14 mouse cellular contexts compared by ENCODE assay signal in genomic region chr3:101897377-101897974, GRCm38 (mm10). TPM values are rescaled to one million over a fixed set of nuclear protein-coding genes. Genes with fewer than 3 reads are reported as not detected.
A peak's percentile ranks its signal among the peaks of the same experiment; 100 is the strongest.
DNase-seq lines count a peak whose midpoint lies in the region; ATAC-seq and TF ChIP-seq lines count a peak whose summit lies in the region.
"Had no signal": no experiment of that assay in that cellular context is flagged by ENCODE, and none has a peak within 500 bp of the region (broad histone marks: within the 10 kb centered on the region; RNA-seq: fewer than 3 reads in every experiment).

No protein-coding gene starts in this region.

- no peak overlapping the region for H3K9ac ChIP-seq in forebrain, embryonic 16.5 days (replicated peaks; ENCODE audit: low read depth, low read length)
- no peak overlapping the region for H3K9ac ChIP-seq in midbrain, embryonic 12.5 days (replicated peaks)
- H3K9ac ChIP-seq in midbrain, embryonic 15.5 days = no peak overlapping the region
- H3K9ac ChIP-seq: intestine, embryonic 15.5 days; limb, embryonic 15.5 days had no signal

- H3K36me3 ChIP-seq in forebrain, embryonic 16.5 days (ENCODE audit: control insufficient read depth, insufficient read depth) = no peaks in the 10 kb centered on the region
- H3K36me3 ChIP-seq in forebrain, embryonic 10.5 days (replicated peaks) = no peaks in the 10 kb centered on the region
- no peaks in the 10 kb centered on the region for H3K36me3 ChIP-seq in midbrain, embryonic 12.5 days
- no peaks in the 10 kb centered on the region for H3K36me3 ChIP-seq in midbrain, embryonic 10.5 days
- no peaks in the 10 kb centered on the region for H3K36me3 ChIP-seq in midbrain, embryonic 15.5 days (replicated peaks)
- H3K36me3 ChIP-seq in heart, embryonic 10.5 days = peaks cover 5% of the 10 kb centered on the region; the same call in 1 of the 2 replicates
- H3K36me3 ChIP-seq: G1E; intestine, embryonic 15.5 days; limb, embryonic 15.5 days had no signal

- H3K27ac ChIP-seq in forebrain, embryonic 16.5 days (ENCODE audit: low read length) = 0 out of 2 replicates have a peak overlapping the region, but pooled peaks have one; percentile 26
- H3K27ac ChIP-seq in forebrain, embryonic 10.5 days = no peak overlapping the region
- peak overlapping the region; percentile 58; the same call in 1 of the 2 replicates for H3K27ac ChIP-seq in midbrain, embryonic 12.5 days (replicated peaks)
- no peak overlapping the region for H3K27ac ChIP-seq in midbrain, embryonic 10.5 days (replicated peaks)
- H3K27ac ChIP-seq in midbrain, embryonic 15.5 days = no peak overlapping the region
- H3K27ac ChIP-seq in heart, embryonic 10.5 days = no peak overlapping the region
- H3K27ac ChIP-seq: intestine, embryonic 15.5 days; left cerebral cortex, adult 2 months; limb, embryonic 15.5 days; macrophage had no signal

- TF ChIP-seq POLR2A in brain, embryonic 14.5 days (IDR thresholded peaks at IDR 0.05; ENCODE audit: borderline replicate concordance, extremely low read depth, insufficient read depth, insufficient read length, poor library complexity, severe bottlenecking) = no peak

- no peak overlapping the region for H3K4me3 ChIP-seq in forebrain, embryonic 16.5 days (replicated peaks; ENCODE audit: low read length)
- H3K4me3 ChIP-seq in forebrain, embryonic 10.5 days = no peak overlapping the region
- no peak overlapping the region for H3K4me3 ChIP-seq in midbrain, embryonic 12.5 days
- H3K4me3 ChIP-seq in midbrain, embryonic 10.5 days = no peak overlapping the region
- no peak overlapping the region for H3K4me3 ChIP-seq in midbrain, embryonic 15.5 days
- no peak overlapping the region for H3K4me3 ChIP-seq in heart, embryonic 10.5 days
- H3K4me3 ChIP-seq: intestine, embryonic 15.5 days; left cerebral cortex, adult 2 months; limb, embryonic 15.5 days had no signal

- ATAC-seq in forebrain, embryonic 16.5 days = no peak
- ATAC-seq in midbrain, embryonic 12.5 days (ENCODE audit: low FRiP score, low read depth) = no peak
- peak; percentile 64; the same call in 1 of the 2 replicates for ATAC-seq in midbrain, embryonic 15.5 days (replicated peaks)
- ATAC-seq: Patski had no signal

- no peaks in the 10 kb centered on the region; the same call in 1 of the 2 replicates for H3K4me1 ChIP-seq in forebrain, embryonic 16.5 days (replicated peaks; ENCODE audit: control insufficient read depth, insufficient read depth, low read length)
- peaks cover 3% of the 10 kb centered on the region; the same call in 1 of the 2 replicates for H3K4me1 ChIP-seq in forebrain, embryonic 10.5 days
- peaks cover 4% of the 10 kb centered on the region; the same call in 1 of the 2 replicates for H3K4me1 ChIP-seq in midbrain, embryonic 12.5 days
- H3K4me1 ChIP-seq in midbrain, embryonic 10.5 days = 0 out of 2 replicates have a peak, but pooled peaks cover 2% of the 10 kb centered on the region
- H3K4me1 ChIP-seq in midbrain, embryonic 15.5 days = 0 out of 2 replicates have a peak, but pooled peaks cover 10% of the 10 kb centered on the region
- peaks cover 10% of the 10 kb centered on the region for H3K4me1 ChIP-seq in heart, embryonic 10.5 days
- H3K4me1 ChIP-seq: intestine, embryonic 15.5 days had no signal

- no peaks in the 10 kb centered on the region for H3K27me3 ChIP-seq in forebrain, embryonic 16.5 days (replicated peaks; ENCODE audit: control insufficient read depth, insufficient read depth, low read length)
- peaks cover 4% of the 10 kb centered on the region; the same call in 1 of the 2 replicates for H3K27me3 ChIP-seq in forebrain, embryonic 10.5 days (ENCODE audit: poor library complexity, severe bottlenecking)
- no peaks in the 10 kb centered on the region for H3K27me3 ChIP-seq in midbrain, embryonic 12.5 days
- no peaks in the 10 kb centered on the region for H3K27me3 ChIP-seq in midbrain, embryonic 10.5 days (ENCODE audit: low read depth, poor library complexity, severe bottlenecking)
- H3K27me3 ChIP-seq in midbrain, embryonic 15.5 days (replicated peaks) = no peaks in the 10 kb centered on the region
- H3K27me3 ChIP-seq in heart, embryonic 10.5 days (ENCODE audit: insufficient read depth, poor library complexity, severe bottlenecking) = no peaks in the 10 kb centered on the region
- H3K27me3 ChIP-seq: CH12.LX; intestine, embryonic 15.5 days; limb, embryonic 15.5 days; Patski had no signal

- H3K9me3 ChIP-seq in forebrain, embryonic 16.5 days (ENCODE audit: control insufficient read depth, low read length) = no peaks in the 10 kb centered on the region
- no peaks in the 10 kb centered on the region for H3K9me3 ChIP-seq in forebrain, embryonic 10.5 days
- no peaks in the 10 kb centered on the region for H3K9me3 ChIP-seq in midbrain, embryonic 12.5 days
- H3K9me3 ChIP-seq in midbrain, embryonic 10.5 days (replicated peaks) = no peaks in the 10 kb centered on the region
- no peaks in the 10 kb centered on the region for H3K9me3 ChIP-seq in midbrain, embryonic 15.5 days
- no peaks in the 10 kb centered on the region for H3K9me3 ChIP-seq in heart, embryonic 10.5 days
- H3K9me3 ChIP-seq: G1E; intestine, embryonic 15.5 days; limb, embryonic 15.5 days had no signal

- 76% methylated on average over 15 of the region's 15 CpGs for WGBS in forebrain, embryonic 16.5 days
- WGBS in forebrain, embryonic 10.5 days = 93% methylated on average over 15 of the region's 15 CpGs
- 89% methylated on average over 15 of the region's 15 CpGs for WGBS in midbrain, embryonic 12.5 days
- 94% methylated on average over 15 of the region's 15 CpGs for WGBS in midbrain, embryonic 10.5 days
- 80% methylated on average over 15 of the region's 15 CpGs for WGBS in midbrain, embryonic 15.5 days
- WGBS in heart, embryonic 10.5 days = 88% methylated on average over 15 of the region's 15 CpGs

- no peak overlapping the region for H3K4me2 ChIP-seq in forebrain, embryonic 16.5 days (ENCODE audit: low read length)
- H3K4me2 ChIP-seq in midbrain, embryonic 12.5 days (replicated peaks) = no peak overlapping the region
- no peak overlapping the region for H3K4me2 ChIP-seq in midbrain, embryonic 15.5 days
- H3K4me2 ChIP-seq: intestine, embryonic 15.5 days; limb, embryonic 15.5 days had no signal

- DNase-seq in forebrain, embryonic 10.5 days (ENCODE audit: extremely low spot score, low spot score) = no peak
- no peak for DNase-seq in midbrain, embryonic 10.5 days (ENCODE audit: low spot score)
- peak; percentile 32 for DNase-seq in brain, embryonic 14.5 days (ENCODE audit: low read depth)
- no peak for DNase-seq in heart, embryonic 10.5 days (ENCODE audit: low spot score)

- TF ChIP-seq CTCF in brain, embryonic 14.5 days (IDR thresholded peaks at IDR 0.05; ENCODE audit: borderline replicate concordance, extremely low read depth, insufficient read depth, insufficient read length) = no peak

RNA-seq across cellular contexts. Expression of gene Slc22a15, which starts 26.8 kb away (rescaled TPM):
- 3.9 and 4.6 TPM in 2 replicates for polyA plus RNA-seq in forebrain, embryonic 16.5 days (2015; fragmentation: Nextera tagmentation; extraction: Ambion mirVana)
- polyA plus RNA-seq in forebrain, embryonic 10.5 days (2016; fragmentation: Nextera tagmentation; extraction: Ambion mirVana) = 2.6 and 3.7 TPM in 2 replicates
- polyA plus RNA-seq in midbrain, embryonic 12.5 days (2016; fragmentation: Nextera tagmentation; extraction: Ambion mirVana) = 8.2 and 9.0 TPM in 2 replicates
- polyA plus RNA-seq in midbrain, embryonic 10.5 days (2016; fragmentation: Nextera tagmentation; extraction: Ambion mirVana) = 3.7 and 5.0 TPM in 2 replicates
- 11.5 and 15.9 TPM in 2 replicates for polyA plus RNA-seq in brain, embryonic 14.5 days (2012; rRNA removed)
- polyA plus RNA-seq in midbrain, embryonic 15.5 days (2015; fragmentation: Nextera tagmentation; extraction: Ambion mirVana) = 7.5 and 7.6 TPM in 2 replicates
- polyA plus RNA-seq in heart, embryonic 10.5 days (2016; fragmentation: Nextera tagmentation; extraction: Ambion mirVana) = 4.1 and 6.3 TPM in 2 replicates
- polyA plus RNA-seq: G1E had no signal

RNA-seq across cellular contexts. Expression of gene Mab21l3, which starts 48.7 kb away (rescaled TPM):
- 0.35 and 0.41 TPM in 2 replicates for polyA plus RNA-seq in forebrain, embryonic 16.5 days (2015; fragmentation: Nextera tagmentation; extraction: Ambion mirVana)
- polyA plus RNA-seq in forebrain, embryonic 10.5 days (2016; fragmentation: Nextera tagmentation; extraction: Ambion mirVana) = 0.85 and 1.1 TPM in 2 replicates
- polyA plus RNA-seq in midbrain, embryonic 12.5 days (2016; fragmentation: Nextera tagmentation; extraction: Ambion mirVana) = 0.32 and 0.48 TPM in 2 replicates
- polyA plus RNA-seq in midbrain, embryonic 10.5 days (2016; fragmentation: Nextera tagmentation; extraction: Ambion mirVana) = 0.43 and 0.60 TPM in 2 replicates
- polyA plus RNA-seq in brain, embryonic 14.5 days (2012; rRNA removed) = 0.51 and 0.55 TPM in 2 replicates
- polyA plus RNA-seq in midbrain, embryonic 15.5 days (2015; fragmentation: Nextera tagmentation; extraction: Ambion mirVana) = 0.14 and 0.21 TPM in 2 replicates
- 0.40 and 0.57 TPM in 2 replicates for polyA plus RNA-seq in heart, embryonic 10.5 days (2016; fragmentation: Nextera tagmentation; extraction: Ambion mirVana)
- polyA plus RNA-seq: G1E had no signal

Comparison
In these comparisons a context has a peak if more than half of its experiments do, and no peak if none do; other contexts are left out.
1. H3K27ac ChIP-seq: peak in forebrain, embryonic 16.5 days (single experiment) and midbrain, embryonic 12.5 days (single experiment); none in forebrain, embryonic 10.5 days (single experiment), midbrain, embryonic 10.5 days (single experiment), midbrain, embryonic 15.5 days (single experiment) and heart, embryonic 10.5 days (single experiment).